Mouse (Mus musculus): ENCODE results near the gene Grm6. TPM values are rescaled to one million over a fixed set of nuclear protein-coding genes. Genes with fewer than 3 reads are reported as not detected.

Grm6 gene
- polyA plus RNA-seq, 1 experiment = not detected

DNA sequence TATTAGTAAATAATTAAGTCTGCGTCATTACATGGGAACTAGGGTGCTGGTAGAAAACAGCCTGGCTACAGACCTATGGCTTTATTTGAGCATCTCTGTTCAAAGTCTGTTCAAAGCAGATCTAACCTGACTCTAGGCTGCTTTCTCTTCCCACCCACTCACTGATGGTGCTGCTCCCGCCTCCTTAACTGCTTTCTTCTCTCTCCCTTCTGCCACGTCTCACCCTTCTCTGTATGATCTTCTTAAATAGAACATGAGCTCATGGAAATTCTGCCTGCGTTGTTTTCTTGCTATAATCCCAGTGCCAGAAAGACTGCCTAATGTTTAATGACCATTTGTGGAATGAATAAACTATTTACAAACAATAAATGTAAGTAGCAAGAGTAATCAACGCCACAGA lies 57.7 kb downstream of the Grm6 start:
- no peak overlapping the region for H3K27ac ChIP-seq (ENCODE audit: insufficient read depth, low read length)
- H3K4me1 ChIP-seq (ENCODE audit: control insufficient read depth, insufficient read depth, low read length) = peaks cover 8% of the 10 kb centered on the region
- no peak overlapping the region for H3K4me3 ChIP-seq (ENCODE audit: insufficient read depth, low read length)
- TF ChIP-seq CTCF (IDR thresholded peaks at IDR 0.05; ENCODE audit: extremely low read depth, insufficient read depth, low read length) = no peak
- TF ChIP-seq POLR2A (IDR thresholded peaks at IDR 0.05; ENCODE audit: extremely low read depth, insufficient read depth, low read length) = 0 out of 2 replicates have a peak, but pooled peaks have one; percentile 21

DNA sequence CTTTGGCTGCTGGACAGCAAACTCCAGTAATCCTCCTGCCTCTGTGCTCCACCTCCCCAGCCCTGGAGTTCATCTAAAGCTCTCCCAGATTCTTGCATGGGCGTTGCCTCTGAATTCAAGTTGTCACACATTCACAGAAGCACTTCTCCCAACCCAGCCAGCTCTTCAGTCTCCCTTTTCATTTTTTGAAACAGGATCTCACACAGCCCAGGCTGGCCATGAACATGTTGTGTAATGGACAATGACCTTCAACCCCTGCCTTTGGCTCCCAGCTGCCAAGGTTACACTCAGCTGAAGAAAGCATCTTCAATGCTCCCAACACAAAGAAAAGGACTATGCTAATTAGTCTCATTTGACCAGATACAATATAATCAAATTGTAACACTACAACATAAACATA lies 62.8 kb downstream of the Grm6 start:
- Histone ChIP-seq H3K27ac (ENCODE audit: insufficient read depth, low read length) (no peak overlapping the region), H3K4me1 (ENCODE audit: control insufficient read depth, insufficient read depth, low read length) (peaks cover 3% of the 10 kb centered on the region; the same call in 1 of the 2 replicates), H3K4me3 (ENCODE audit: insufficient read depth, low read length) (no peak overlapping the region)
- TF ChIP-seq POLR2A (IDR thresholded peaks at IDR 0.05; ENCODE audit: extremely low read depth, insufficient read depth, low read length) (no peak), CTCF (IDR thresholded peaks at IDR 0.05; ENCODE audit: extremely low read depth, insufficient read depth, low read length) (no peak)

DNA sequence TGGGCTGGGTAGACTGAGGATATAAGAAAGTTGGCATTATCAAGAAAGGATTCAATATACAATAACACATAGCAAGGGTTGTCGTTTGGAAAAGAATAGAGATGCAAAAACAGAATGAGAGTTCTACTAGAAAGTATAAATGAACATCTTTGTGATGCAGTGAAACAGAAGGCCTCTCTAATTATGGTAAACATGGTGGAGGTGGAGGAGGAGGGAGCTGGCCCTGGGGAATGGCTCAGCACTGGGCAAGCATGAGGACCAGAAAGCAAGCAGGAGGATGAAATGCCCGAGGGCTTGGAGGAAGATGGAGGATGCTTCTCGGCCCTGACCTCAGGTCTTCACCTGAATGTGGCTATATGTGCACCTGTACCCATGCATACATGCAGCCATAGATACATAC lies 64.0 kb downstream of the Grm6 start:
- H3K27ac ChIP-seq (ENCODE audit: insufficient read depth, low read length) = no peak overlapping the region
- H3K4me1 ChIP-seq (ENCODE audit: control insufficient read depth, insufficient read depth, low read length) = peaks cover 3% of the 10 kb centered on the region; the same call in 1 of the 2 replicates
- H3K4me3 ChIP-seq (ENCODE audit: insufficient read depth, low read length) = peak overlapping the region; percentile 9; the same call in 1 of the 2 replicates
- TF ChIP-seq POLR2A (IDR thresholded peaks at IDR 0.05; ENCODE audit: extremely low read depth, insufficient read depth, low read length) (no peak), CTCF (IDR thresholded peaks at IDR 0.05; ENCODE audit: extremely low read depth, insufficient read depth, low read length) (no peak)

Other genes with a start within 250 kb of the Grm6 start
- gene Adamts2, start 248.6 kb upstream of the Grm6 start, polyA plus RNA-seq (2012; rRNA removed) = 8.7 and 10.6 TPM in 2 replicates
- gene Zfp354c, start 23.0 kb upstream of the Grm6 start, polyA plus RNA-seq (2012; rRNA removed) = 16.4 and 18.8 TPM in 2 replicates
- 1.6 TPM in 2 replicates for gene Zfp879, start 9.1 kb upstream of the Grm6 start, polyA plus RNA-seq (2012; rRNA removed)
- 5.1 and 5.6 TPM in 2 replicates for gene Zfp454, start 37.0 kb downstream of the Grm6 start, polyA plus RNA-seq (2012; rRNA removed)
- 16.7 and 17.5 TPM in 2 replicates for gene Zfp2, start 65.5 kb downstream of the Grm6 start, polyA plus RNA-seq (2012; rRNA removed)
- gene Zfp354b, start 80.9 kb downstream of the Grm6 start, polyA plus RNA-seq (2012; rRNA removed) = 2.7 and 3.3 TPM in 2 replicates
- gene 4933414I15Rik, start 93.1 kb downstream of the Grm6 start, polyA plus RNA-seq (2012; rRNA removed) = not detected in 2 replicates
- not detected in 2 replicates for gene Prop1, start 103.1 kb downstream of the Grm6 start, polyA plus RNA-seq (2012; rRNA removed)
- gene Olfr1378, start 115.8 kb downstream of the Grm6 start, polyA plus RNA-seq (2012; rRNA removed) = not detected in 2 replicates
- not detected in 2 replicates for gene Olfr1377, start 131.3 kb downstream of the Grm6 start, polyA plus RNA-seq (2012; rRNA removed)
- gene Olfr51, start 152.9 kb downstream of the Grm6 start, polyA plus RNA-seq (2012; rRNA removed) = not detected in 2 replicates
- not detected in 2 replicates for gene Olfr54, start 163.6 kb downstream of the Grm6 start, polyA plus RNA-seq (2012; rRNA removed)
- not detected in 2 replicates for gene Olfr1375, start 197.4 kb downstream of the Grm6 start, polyA plus RNA-seq (2012; rRNA removed)
- gene Zfp354a, start 208.6 kb downstream of the Grm6 start, polyA plus RNA-seq (2012; rRNA removed) = 10.0 and 10.2 TPM in 2 replicates